Mouse (Mus musculus): ENCODE measurements around the gene Sbno2.

DNA sequence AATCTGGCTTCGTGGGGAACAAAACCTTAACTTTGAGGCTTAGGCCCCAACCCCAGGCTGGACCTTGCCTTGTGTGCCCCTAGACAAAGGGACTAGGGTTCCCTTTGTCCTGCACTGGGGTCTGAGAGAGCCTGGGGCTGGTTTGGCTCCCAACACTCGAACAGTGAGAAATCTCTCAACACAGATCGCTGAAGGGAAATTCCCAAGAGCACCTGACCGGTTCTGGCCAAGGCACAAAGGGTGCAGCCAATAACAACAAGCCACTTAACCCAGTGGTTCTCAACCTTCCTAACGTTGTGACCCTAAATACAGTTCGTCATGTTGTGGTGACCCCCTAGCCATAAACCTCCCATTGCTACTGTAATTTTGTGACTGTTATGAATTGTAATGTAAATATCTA is 55.1 kb downstream of the Sbno2 start:
- TF ChIP-seq KAT2A (IDR thresholded peaks at IDR 0.05; ENCODE audit: insufficient replicate concordance, low read length) (no peak), EP300 (IDR thresholded peaks at IDR 0.05; ENCODE audit: low read length) (peak; percentile 47; the same call in 1 of the 2 replicates), NRF1 (IDR thresholded peaks at IDR 0.05; ENCODE audit: low read depth, low read length) (0 out of 2 replicates have a peak, but pooled peaks have one; percentile 37), UBTF (IDR thresholded peaks at IDR 0.05; ENCODE audit: low read depth, low read length) (no peak), GABPA (IDR thresholded peaks at IDR 0.05; ENCODE audit: insufficient replicate concordance, low read depth, low read length) (no peak), POLR2A (IDR thresholded peaks at IDR 0.05; ENCODE audit: low read depth, low read length) (peak; percentile 65), CTCF (conservative IDR thresholded peaks at IDR 0.05 in 1 of 2, IDR thresholded peaks at IDR 0.05 in 1 of 2; ENCODE audit: low read depth in 2 of 2, low read length in 2 of 2) (no peak), ELF1 (IDR thresholded peaks at IDR 0.05; ENCODE audit: low read depth, low read length) (no peak), SMC3 (IDR thresholded peaks at IDR 0.05; ENCODE audit: low read depth, low read length) (no peak)

Data from CH12.LX (cell line).